In genomic region chr7:35043266-35043817, GRCm38 (mm10) we compare ENCODE assay signal across 17 mouse cellular contexts. TPM values are rescaled to one million over a fixed set of nuclear protein-coding genes. Genes with fewer than 3 reads are reported as not detected.
DNase-seq lines count a peak whose midpoint lies in the region; ATAC-seq and TF ChIP-seq lines count a peak whose summit lies in the region.
"Had no signal": no experiment of that assay in that cellular context is flagged by ENCODE, and none has a peak within 500 bp of the region (broad histone marks: within the 10 kb centered on the region; RNA-seq: fewer than 3 reads in every experiment).

No protein-coding gene starts in this region.

- H3K4me2 ChIP-seq in heart, embryonic 12.5 days: no peak overlapping the region
- no peak overlapping the region for H3K4me2 ChIP-seq in lung, embryonic 15.5 days
- H3K4me2 ChIP-seq in embryonic facial prominence, embryonic 13.5 days: no peak overlapping the region
- H3K4me2 ChIP-seq in limb, embryonic 13.5 days (replicated peaks): no peak overlapping the region
- H3K4me2 ChIP-seq in forebrain, postnatal 0 days (ENCODE audit: low read depth): no peak overlapping the region
- H3K4me2 ChIP-seq: hindbrain, embryonic 15.5 days; liver, embryonic 12.5 days had no signal

- TF ChIP-seq CTCF in forebrain, postnatal 0 days (IDR thresholded peaks at IDR 0.05; ENCODE audit: low read depth): no peak

- no peak overlapping the region for H3K4me3 ChIP-seq in heart, embryonic 12.5 days
- no peak overlapping the region for H3K4me3 ChIP-seq in lung, embryonic 15.5 days
- H3K4me3 ChIP-seq in embryonic facial prominence, embryonic 13.5 days: no peak overlapping the region
- no peak overlapping the region for H3K4me3 ChIP-seq in limb, embryonic 13.5 days
- H3K4me3 ChIP-seq in forebrain, postnatal 0 days (ENCODE audit: low read depth, low read length): no peak overlapping the region
- H3K4me3 ChIP-seq: heart, adult 2 months; hindbrain, embryonic 15.5 days; liver, embryonic 12.5 days had no signal

- ATAC-seq in heart, embryonic 12.5 days (ENCODE audit: insufficient number of reproducible peaks, low FRiP score): 0 out of 2 replicates have a peak, but pooled peaks have one; percentile 22
- 0 out of 2 replicates have a peak, but pooled peaks have one; percentile 23 for ATAC-seq in lung, embryonic 15.5 days (ENCODE audit: borderline replicate concordance, extremely low read depth, low FRiP score, low TSS enrichment)
- ATAC-seq in embryonic facial prominence, embryonic 13.5 days (ENCODE audit: insufficient number of reproducible peaks, insufficient read depth, low FRiP score, low TSS enrichment, low read depth): no peak
- no peak for ATAC-seq in limb, embryonic 13.5 days (ENCODE audit: low FRiP score, low read depth)
- no peak for ATAC-seq in forebrain, postnatal 0 days
- ATAC-seq: activated CD4-positive, CD25-positive, alpha-beta regulatory T cell, adult 4 months; liver, embryonic 12.5 days; Patski had no signal

- no peaks in the 10 kb centered on the region for H3K4me1 ChIP-seq in heart, embryonic 12.5 days (replicated peaks)
- H3K4me1 ChIP-seq in lung, embryonic 15.5 days: no peaks in the 10 kb centered on the region
- peaks cover 30% of the 10 kb centered on the region for H3K4me1 ChIP-seq in embryonic facial prominence, embryonic 13.5 days
- peaks cover 12% of the 10 kb centered on the region for H3K4me1 ChIP-seq in limb, embryonic 13.5 days
- H3K4me1 ChIP-seq in forebrain, postnatal 0 days (ENCODE audit: insufficient read depth): no peaks in the 10 kb centered on the region

- 93% methylated on average over 10 of the region's 10 CpGs for WGBS in heart, embryonic 12.5 days
- WGBS in lung, embryonic 15.5 days: 95% methylated on average over 10 of the region's 10 CpGs
- 88% methylated on average over 10 of the region's 10 CpGs for WGBS in embryonic facial prominence, embryonic 13.5 days
- WGBS in limb, embryonic 13.5 days: 95% methylated on average over 10 of the region's 10 CpGs
- WGBS in forebrain, postnatal 0 days: 91% methylated on average over 10 of the region's 10 CpGs

- DNase-seq in heart, postnatal 36 days: no peak
- no peak for DNase-seq in lung, postnatal 36 days
- no peak for DNase-seq in forebrain, postnatal 0 days
- DNase-seq in ovary, postnatal 10 days (ENCODE audit: low spot score): no peak
- DNase-seq: cerebellum, adult 9-11 months; kidney, postnatal 4 days; layer of hippocampus, postnatal 36 days; thymus, postnatal 25 days had no signal

- peaks cover 51% of the 10 kb centered on the region for H3K36me3 ChIP-seq in heart, embryonic 12.5 days
- peaks cover 50% of the 10 kb centered on the region for H3K36me3 ChIP-seq in lung, embryonic 15.5 days
- H3K36me3 ChIP-seq in embryonic facial prominence, embryonic 13.5 days: peaks cover 65% of the 10 kb centered on the region
- H3K36me3 ChIP-seq in limb, embryonic 13.5 days: peaks cover 80% of the 10 kb centered on the region
- peaks cover 39% of the 10 kb centered on the region for H3K36me3 ChIP-seq in forebrain, postnatal 0 days (ENCODE audit: insufficient read depth)

- no peak overlapping the region for H3K9ac ChIP-seq in heart, embryonic 12.5 days
- no peak overlapping the region for H3K9ac ChIP-seq in lung, embryonic 15.5 days
- H3K9ac ChIP-seq in embryonic facial prominence, embryonic 13.5 days: peak overlapping the region; percentile 7; the same call in 1 of the 2 replicates
- peak overlapping the region; percentile 39; the same call in 1 of the 2 replicates for H3K9ac ChIP-seq in limb, embryonic 13.5 days
- H3K9ac ChIP-seq in forebrain, postnatal 0 days: no peak overlapping the region
- H3K9ac ChIP-seq: hindbrain, embryonic 15.5 days; liver, embryonic 12.5 days had no signal

- no peaks in the 10 kb centered on the region for H3K9me3 ChIP-seq in heart, embryonic 12.5 days (replicated peaks)
- no peaks in the 10 kb centered on the region for H3K9me3 ChIP-seq in lung, embryonic 15.5 days
- H3K9me3 ChIP-seq in embryonic facial prominence, embryonic 13.5 days: no peaks in the 10 kb centered on the region
- H3K9me3 ChIP-seq in limb, embryonic 13.5 days: no peaks in the 10 kb centered on the region
- H3K9me3 ChIP-seq in forebrain, postnatal 0 days (ENCODE audit: low read length): no peaks in the 10 kb centered on the region
- H3K9me3 ChIP-seq: hindbrain, embryonic 15.5 days; liver, embryonic 12.5 days had no signal

- no peaks in the 10 kb centered on the region for H3K27me3 ChIP-seq in heart, embryonic 12.5 days (replicated peaks)
- H3K27me3 ChIP-seq in lung, embryonic 15.5 days: no peaks in the 10 kb centered on the region
- no peaks in the 10 kb centered on the region for H3K27me3 ChIP-seq in embryonic facial prominence, embryonic 13.5 days
- no peaks in the 10 kb centered on the region for H3K27me3 ChIP-seq in limb, embryonic 13.5 days
- no peaks in the 10 kb centered on the region for H3K27me3 ChIP-seq in forebrain, postnatal 0 days (ENCODE audit: insufficient read depth, low read length)
- H3K27me3 ChIP-seq: hindbrain, embryonic 15.5 days; liver, embryonic 12.5 days; Patski had no signal

- H3K27ac ChIP-seq in heart, embryonic 12.5 days (ENCODE audit: poor library complexity, severe bottlenecking): no peak overlapping the region
- no peak overlapping the region for H3K27ac ChIP-seq in lung, embryonic 15.5 days
- H3K27ac ChIP-seq in embryonic facial prominence, embryonic 13.5 days: peak overlapping the region; percentile 76; the same call in 1 of the 2 replicates
- no peak overlapping the region for H3K27ac ChIP-seq in limb, embryonic 13.5 days
- no peak overlapping the region for H3K27ac ChIP-seq in forebrain, postnatal 0 days (ENCODE audit: low read depth, low read length)
- H3K27ac ChIP-seq: hindbrain, embryonic 15.5 days; liver, embryonic 12.5 days had no signal

- intact Hi-C loops in heart, postnatal 36 days (cut with DNase I): no loop called here

RNA-seq across cellular contexts. Expression of gene Cebpg, which starts 13.0 kb away (rescaled TPM):
- 23.6 and 26.3 TPM in 2 replicates for polyA plus RNA-seq in heart, embryonic 12.5 days (2016; fragmentation: Nextera tagmentation; extraction: Ambion mirVana)
- total RNA-seq in heart, postnatal 36 days (2021): 10 to 100 TPM; 21.5 to 24.6 TPM
- polyA plus RNA-seq in lung, embryonic 15.5 days (2015; fragmentation: Nextera tagmentation; extraction: Ambion mirVana): 42.3 and 44.9 TPM in 2 replicates
- polyA plus RNA-seq in embryonic facial prominence, embryonic 13.5 days (2015; fragmentation: Nextera tagmentation; extraction: Ambion mirVana): 52.5 and 54.8 TPM in 2 replicates
- 42.5 and 45.6 TPM in 2 replicates for polyA plus RNA-seq in limb, embryonic 13.5 days (2015; fragmentation: Nextera tagmentation; extraction: Ambion mirVana)
- 16.5 and 23.2 TPM in 2 replicates for total RNA-seq in forebrain, postnatal 0 days (2014; rRNA removed)
- 8.5 and 14.5 TPM in 2 replicates for polyA plus RNA-seq in forebrain, postnatal 0 days (2015; fragmentation: Nextera tagmentation; extraction: Ambion mirVana)

Comparison
In these comparisons a context has a peak if more than half of its experiments do, and no peak if none do; other contexts are left out.
1. ATAC-seq: peak in heart, embryonic 12.5 days (single experiment) and lung, embryonic 15.5 days (single experiment); none in embryonic facial prominence, embryonic 13.5 days (single experiment), limb, embryonic 13.5 days (single experiment) and forebrain, postnatal 0 days (single experiment).
2. H3K9ac ChIP-seq: peak in embryonic facial prominence, embryonic 13.5 days (single experiment) and limb, embryonic 13.5 days (single experiment); none in heart, embryonic 12.5 days (single experiment), lung, embryonic 15.5 days (single experiment) and forebrain, postnatal 0 days (single experiment).